Mouse (Mus musculus): ENCODE data around the gene Zfp366.

DNA sequence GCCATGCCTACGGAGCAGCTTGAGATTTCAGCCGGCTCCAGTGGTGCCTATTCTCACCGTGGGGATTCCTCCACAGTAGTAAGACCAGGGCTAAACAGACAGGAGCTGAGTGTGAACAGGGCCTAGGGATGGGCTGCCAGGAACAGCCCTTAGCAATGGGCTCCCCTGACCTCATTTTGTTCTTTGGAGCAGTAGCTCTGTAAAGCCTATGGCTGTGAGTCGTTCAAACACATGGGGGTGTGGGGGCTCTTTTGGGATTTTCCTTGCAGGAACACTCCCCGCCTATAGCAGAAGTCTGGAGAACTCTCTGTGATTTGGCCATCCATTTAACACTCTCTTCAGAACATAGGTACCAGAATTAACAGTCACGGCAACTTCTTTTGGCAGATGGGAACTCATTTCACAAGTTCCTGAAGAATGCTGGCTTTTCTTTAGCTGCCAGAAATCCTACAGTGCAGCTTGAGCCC is 36.9 kb upstream of the Zfp366 start:
- TF ChIP-seq EP300 (IDR thresholded peaks at IDR 0.05; ENCODE audit: insufficient read depth, low read depth, low read length) (no peak), CTCF (IDR thresholded peaks at IDR 0.05; ENCODE audit: low read depth, low read length) (no peak), POLR2A (IDR thresholded peaks at IDR 0.05; ENCODE audit: insufficient read depth, low read length) (no peak)

Measured in ES-Bruce4 (cell line).